Mouse (Mus musculus) thymus, postnatal 0 days (tissue): ENCODE data around the gene Rem2. TPM values are rescaled to one million over a fixed set of nuclear protein-coding genes. Genes with fewer than 3 reads are reported as not detected.

Experiments used
- DNase-seq: peaks from one replicate; pipeline ENCODE4 v3.0.0-alpha.2; 2015; ENCODE audit warnings: low spot score
- polyA plus RNA-seq: library from polyadenylated mRNA; unstranded; fragments of >200 nt; fragmentation: Nextera tagmentation; extraction: Ambion mirVana; gene quantifications from 2 replicates; pipeline ENCODE4 v1.2.1, GENCODE M21; 2015

Gene Rem2
- polyA plus RNA-seq, 1 experiment from 2014 or later, result 2.1 TPM

GRCm38 (mm10) chr14:54443712-54444618 lies 31.9 kb upstream of the Rem2 start:
- DNase-seq, result no peak

GRCm38 (mm10) chr14:54445476-54445875 lies 30.4 kb upstream of the Rem2 start:
- DNase-seq, result no peak

GRCm38 (mm10) chr14:54453566-54453965 lies 22.3 kb upstream of the Rem2 start:
- no peak for DNase-seq

GRCm38 (mm10) chr14:54454669-54455528 lies 21.0 kb upstream of the Rem2 start:
- no peak for DNase-seq

GRCm38 (mm10) chr14:54457907-54458569 lies 17.9 kb upstream of the Rem2 start:
- no peak for DNase-seq

- DNase-seq, result no peak
Observed at GRCm38 (mm10) chr14:54462146-54462545, 13.8 kb upstream of the Rem2 start.

GRCm38 (mm10) chr14:54463108-54463958 lies 12.6 kb upstream of the Rem2 start:
- no peak for DNase-seq

GRCm38 (mm10) chr14:54463959-54464292 lies 12.0 kb upstream of the Rem2 start, which contains the start of gene Lrp10:
Lrp10 (plus strand) TSS chr14:54464137.
- DNase-seq, result peak; percentile 91

- peak; percentile 76 for DNase-seq
Observed at GRCm38 (mm10) chr14:54464293-54465005, 11.5 kb upstream of the Rem2 start.

GRCm38 (mm10) chr14:54471467-54471866 lies 4.4 kb upstream of the Rem2 start:
- DNase-seq, result no peak

GRCm38 (mm10) chr14:54472671-54473070 lies 3.2 kb upstream of the Rem2 start:
- no peak for DNase-seq

- no peak for DNase-seq
Observed at GRCm38 (mm10) chr14:54474744-54475143, 1.2 kb upstream of the Rem2 start.

- no peak for DNase-seq
Observed at GRCm38 (mm10) chr14:54477172-54477909, 1.4 kb downstream of the Rem2 start.

- DNase-seq, result peak; percentile 58
Observed at GRCm38 (mm10) chr14:54479451-54479920, 3.6 kb downstream of the Rem2 start.

- peak; percentile 53 for DNase-seq
Observed at GRCm38 (mm10) chr14:54480673-54481072, 4.8 kb downstream of the Rem2 start.

GRCm38 (mm10) chr14:54481402-54481801 lies 5.5 kb downstream of the Rem2 start:
- peak; percentile 76 for DNase-seq

GRCm38 (mm10) chr14:54482498-54482897 lies 6.6 kb downstream of the Rem2 start:
- peak; percentile 79 for DNase-seq

- DNase-seq, result no peak
Observed at GRCm38 (mm10) chr14:54485899-54486298, 10.0 kb downstream of the Rem2 start.

- no peak for DNase-seq
Observed at GRCm38 (mm10) chr14:54487732-54488131, 11.8 kb downstream of the Rem2 start.
